Mouse (Mus musculus): Measurements from ENCODE around the gene Ccnjl. TPM values are rescaled to one million over a fixed set of nuclear protein-coding genes. Genes with fewer than 3 reads are reported as not detected.

The Ccnjl gene
- total and polyA plus RNA-seq, 3 experiments = not detected

DNA sequence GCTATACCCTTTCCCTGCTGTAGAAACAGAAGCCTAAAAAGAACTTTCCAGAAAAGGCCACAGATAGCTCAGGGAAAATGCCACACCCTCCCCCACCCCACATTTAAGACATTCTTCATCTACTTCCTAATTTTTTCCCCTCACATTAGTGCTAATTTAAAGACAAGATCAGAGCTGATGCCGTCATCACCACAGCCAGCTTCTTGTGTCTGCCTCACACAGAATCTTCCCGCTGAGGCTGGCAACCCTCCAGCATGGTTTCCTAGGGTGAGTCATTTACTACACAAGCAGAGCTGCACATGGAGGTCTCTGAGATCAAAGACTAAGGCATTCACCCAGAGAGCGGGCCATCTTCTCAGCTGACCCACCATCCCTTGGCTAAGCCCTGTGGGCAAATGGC lies 33.1 kb upstream of the Ccnjl start (continued):
- TF ChIP-seq MEF2A (IDR thresholded peaks at IDR 0.05; ENCODE audit: extremely low read depth, insufficient replicate concordance, low read depth, low read length, poor library complexity, severe bottlenecking) = no peak

DNA sequence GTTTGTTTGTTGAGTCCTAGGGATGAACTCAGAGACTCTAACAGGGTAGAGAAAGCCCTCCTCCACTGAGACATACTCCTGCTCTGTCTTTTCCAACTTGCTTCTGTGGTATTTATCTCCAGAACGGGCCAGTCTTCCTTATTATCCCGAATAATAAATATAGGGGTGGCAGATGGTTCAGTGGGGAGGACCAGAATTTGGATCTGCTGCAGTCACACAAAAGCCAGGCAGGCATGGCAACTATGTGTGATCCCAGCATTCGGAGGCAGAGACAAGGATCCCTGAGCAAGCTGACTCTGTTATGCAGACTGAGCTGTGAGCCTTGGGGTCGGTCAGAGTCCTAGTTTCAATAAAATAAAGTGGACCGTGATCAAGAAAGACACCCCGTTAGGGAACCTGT lies 27.3 kb upstream of the Ccnjl start:
- H3K27ac ChIP-seq (ENCODE audit: control insufficient read depth, low read depth, low read length) = no peak overlapping the region
- DNase-seq (ENCODE audit: low read depth, low spot score) = no peak
- H3K4me1 ChIP-seq (ENCODE audit: control insufficient read depth in 1 of 2, insufficient read depth in 2 of 2, low read length in 2 of 2) = no peaks in the 10 kb centered on the region
- TF ChIP-seq ZC3H11A (IDR thresholded peaks at IDR 0.05; ENCODE audit: low read depth, low read length) (no peak), ZNF384 (IDR thresholded peaks at IDR 0.05; ENCODE audit: low read depth, low read length) (no peak), ELF1 (IDR thresholded peaks at IDR 0.05; ENCODE audit: low read depth, low read length) (no peak), MYC (IDR thresholded peaks at IDR 0.05; ENCODE audit: low read depth, low read length) (no peak), ETS1 (IDR thresholded peaks at IDR 0.05; ENCODE audit: low read depth, low read length) (no peak), MXI1 (IDR thresholded peaks at IDR 0.05; ENCODE audit: low read depth, low read length) (no peak)
- H3K9ac ChIP-seq (ENCODE audit: control insufficient read depth, low read depth, low read length, poor library complexity, severe bottlenecking) = no peak overlapping the region
- H3K4me3 ChIP-seq (ENCODE audit: control insufficient read depth in 1 of 2, insufficient read depth in 1 of 2, low read depth in 2 of 2, low read length in 2 of 2) = no peak overlapping the region
- H3K79me2 ChIP-seq (ENCODE audit: control insufficient read depth, insufficient read depth, low read length, poor library complexity) = no peaks in the 10 kb centered on the region
- no peaks in the 10 kb centered on the region for H3K9me3 ChIP-seq (replicated peaks; ENCODE audit: insufficient read depth, low read length)
- peaks cover 0 to 5% of the 10 kb centered on the region in 2 experiments; a peak in 3 of 4 replicates for H3K27me3 ChIP-seq (ENCODE audit: control insufficient read depth in 1 of 2, insufficient read depth in 2 of 2, low read length in 2 of 2)
- H3K36me3 ChIP-seq (ENCODE audit: control insufficient read depth in 1 of 2, insufficient read depth in 2 of 2, low read length in 2 of 2) = no peaks in the 10 kb centered on the region

DNA sequence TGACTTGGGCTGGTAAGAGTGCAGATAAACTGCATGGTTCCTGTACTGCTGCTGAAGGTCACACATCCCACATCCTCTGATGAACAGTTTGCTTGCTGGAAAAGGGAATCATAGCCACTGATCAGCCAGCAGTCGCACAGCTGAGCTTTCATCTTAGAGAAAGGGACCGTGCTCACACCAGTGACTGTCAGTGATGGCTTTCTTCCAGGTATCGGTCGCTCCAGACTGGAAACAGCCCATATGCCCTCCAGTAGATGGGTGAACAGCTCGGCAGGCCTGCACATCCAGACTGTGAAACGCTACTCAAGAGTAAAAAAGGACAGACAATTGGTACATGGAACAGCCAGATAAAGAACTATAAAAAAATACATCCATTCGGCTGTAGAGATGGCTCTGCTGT lies 23.4 kb upstream of the Ccnjl start:
- peaks cover 8 to 11% of the 10 kb centered on the region in 2 experiments for H3K27me3 ChIP-seq (ENCODE audit: control insufficient read depth in 1 of 2, insufficient read depth in 2 of 2, low read length in 2 of 2)
- no peak overlapping the region for H3K9ac ChIP-seq (ENCODE audit: control insufficient read depth, low read depth, low read length, poor library complexity, severe bottlenecking)
- H3K36me3 ChIP-seq (ENCODE audit: control insufficient read depth in 1 of 2, insufficient read depth in 2 of 2, low read length in 2 of 2) = no peaks in the 10 kb centered on the region
- no peaks in the 10 kb centered on the region for H3K79me2 ChIP-seq (ENCODE audit: control insufficient read depth, insufficient read depth, low read length, poor library complexity)
- H3K4me1 ChIP-seq (ENCODE audit: control insufficient read depth in 1 of 2, insufficient read depth in 2 of 2, low read length in 2 of 2) = no peaks in the 10 kb centered on the region
- H3K9me3 ChIP-seq (replicated peaks; ENCODE audit: insufficient read depth, low read length) = no peaks in the 10 kb centered on the region
- no peak overlapping the region for H3K27ac ChIP-seq (ENCODE audit: control insufficient read depth, low read depth, low read length)
- no peak for TF ChIP-seq ZMIZ1 (IDR thresholded peaks at IDR 0.05; ENCODE audit: low read depth, low read length)
- TF ChIP-seq MYB (IDR thresholded peaks at IDR 0.05; ENCODE audit: low read depth, low read length) = no peak
- TF ChIP-seq RCOR1 (IDR thresholded peaks at IDR 0.05; ENCODE audit: low read depth, low read length) = no peak
- H3K4me3 ChIP-seq (ENCODE audit: control insufficient read depth in 1 of 2, insufficient read depth in 1 of 2, low read depth in 2 of 2, low read length in 2 of 2) = no peak overlapping the region
- DNase-seq (ENCODE audit: low read depth, low spot score) = no peak

DNA sequence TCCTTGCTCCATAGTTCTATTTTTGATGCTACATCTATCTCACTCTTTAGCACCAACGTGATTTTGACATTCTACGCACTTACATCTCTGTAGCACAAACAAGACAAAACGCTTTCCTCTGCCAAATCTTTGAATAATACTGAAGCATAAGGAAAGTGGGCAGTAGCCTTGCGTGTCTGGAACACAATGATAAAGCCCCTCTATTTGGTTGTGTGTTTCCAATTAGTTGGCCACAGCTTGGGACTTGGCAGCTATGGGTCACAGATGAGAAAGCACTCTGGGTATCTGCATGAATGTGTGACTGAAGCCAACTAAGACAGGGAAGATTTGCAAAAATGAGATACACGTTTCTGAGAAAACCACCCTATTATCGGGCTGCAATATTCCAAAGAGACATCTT lies 20.6 kb upstream of the Ccnjl start:
- DNase-seq (ENCODE audit: low read depth, low spot score) = no peak
- TF ChIP-seq RCOR1 (IDR thresholded peaks at IDR 0.05; ENCODE audit: low read depth, low read length) (no peak), USF1 (IDR thresholded peaks at IDR 0.05; ENCODE audit: low read depth, low read length) (no peak), CHD1 (IDR thresholded peaks at IDR 0.05; ENCODE audit: low read depth, low read length) (no peak), ZMIZ1 (IDR thresholded peaks at IDR 0.05; ENCODE audit: low read depth, low read length) (no peak), CHD2 (IDR thresholded peaks at IDR 0.05; ENCODE audit: low read length) (no peak), MEF2A (IDR thresholded peaks at IDR 0.05; ENCODE audit: extremely low read depth, insufficient replicate concordance, low read depth, low read length, poor library complexity, severe bottlenecking) (no peak), UBTF (IDR thresholded peaks at IDR 0.05; ENCODE audit: borderline replicate concordance, insufficient read depth, low read depth, low read length) (no peak), NRF1 (IDR thresholded peaks at IDR 0.05; ENCODE audit: insufficient read depth, low read depth, low read length, poor library complexity, severe bottlenecking) (no peak), HCFC1 (IDR thresholded peaks at IDR 0.05; ENCODE audit: low read depth, low read length) (no peak), MAFK (IDR thresholded peaks at IDR 0.05; ENCODE audit: borderline replicate concordance, low read depth, low read length) (no peak), RAD21 (IDR thresholded peaks at IDR 0.05; ENCODE audit: low read depth, low read length) (no peak), KAT2A (conservative IDR thresholded peaks at IDR 0.05; ENCODE audit: low read depth, low read length) (no peak), NELFE (IDR thresholded peaks at IDR 0.05; ENCODE audit: low read depth, low read length) (no peak), TCF12 (IDR thresholded peaks at IDR 0.05; ENCODE audit: low read depth, low read length) (no peak), SMC3 (IDR thresholded peaks at IDR 0.05; ENCODE audit: low read depth, low read length) (no peak), E2F4 (IDR thresholded peaks at IDR 0.05; ENCODE audit: borderline replicate concordance, low read depth, low read length) (no peak), POLR2A (IDR thresholded peaks at IDR 0.05; ENCODE audit: control insufficient read depth in 1 of 2, insufficient read depth in 1 of 2, low read depth in 1 of 2, low read length in 2 of 2, poor library complexity in 1 of 2) (no peak), TAL1 (IDR thresholded peaks at IDR 0.05; ENCODE audit: low read length) (no peak)

More for the DNA sequence above, 20.6 kb upstream of the Ccnjl start:
- Histone ChIP-seq H3K4me1 (ENCODE audit: control insufficient read depth in 1 of 2, insufficient read depth in 2 of 2, low read length in 2 of 2) (no peaks in the 10 kb centered on the region), H3K4me3 (ENCODE audit: control insufficient read depth in 1 of 2, insufficient read depth in 1 of 2, low read depth in 2 of 2, low read length in 2 of 2) (no peak overlapping the region), H3K79me2 (ENCODE audit: control insufficient read depth, insufficient read depth, low read length, poor library complexity) (no peaks in the 10 kb centered on the region), H3K9me3 (replicated peaks; ENCODE audit: insufficient read depth, low read length) (no peaks in the 10 kb centered on the region), H3K36me3 (ENCODE audit: control insufficient read depth in 1 of 2, insufficient read depth in 2 of 2, low read length in 2 of 2) (no peaks in the 10 kb centered on the region), H3K9ac (ENCODE audit: control insufficient read depth, low read depth, low read length, poor library complexity, severe bottlenecking) (no peak overlapping the region), H3K27ac (ENCODE audit: control insufficient read depth, low read depth, low read length) (no peak overlapping the region), H3K27me3 (ENCODE audit: control insufficient read depth in 1 of 2, insufficient read depth in 2 of 2, low read length in 2 of 2) (peaks cover 6 to 11% of the 10 kb centered on the region in 2 experiments)
